Mouse (Mus musculus) MEL (cell line): ENCODE data around the gene Sgpp2. TPM values are rescaled to one million over a fixed set of nuclear protein-coding genes. Genes with fewer than 3 reads are reported as not detected.

ENCODE experiments used
- DNase-seq: peaks from one replicate; pipeline ENCODE4 v3.0.0; 2011; ENCODE audit warnings: low read depth, low spot score
- H3K27ac ChIP-seq: 2 replicates; pipeline ENCODE4 v1.5.1; 2012; ENCODE audit warnings: low read depth, mild to moderate bottlenecking, control low read depth, low read length, moderate library complexity; ENCODE audit not compliant: control insufficient read depth
- H3K27me3 ChIP-seq, 2 experiments: fragments of 150-350 bp in 1 of 2; sonication (generic) in 1 of 2; 2 replicates each; pipeline ENCODE4 v1.6.1; 2012; ENCODE audit warnings: low read length in 2 of 2, mild to moderate bottlenecking in 2 of 2, improper control_type of control experiment in 1 of 2, moderate library complexity in 1 of 2; ENCODE audit not compliant: insufficient read depth in 2 of 2, control insufficient read depth in 1 of 2
- H3K36me3 ChIP-seq, 2 experiments: 2 replicates each; pipeline ENCODE4 v1.6.1; 2012 to 2014; ENCODE audit warnings: low read length in 2 of 2, improper control_type of control experiment in 1 of 2, inconsistent platforms in 1 of 2, mild to moderate bottlenecking in 1 of 2; ENCODE audit not compliant: insufficient read depth in 2 of 2, control insufficient read depth in 1 of 2
- H3K4me1 ChIP-seq, 2 experiments: fragments of 150-350 bp in 1 of 2; sonication (generic) in 1 of 2; 2 replicates each; pipeline ENCODE4 v1.6.1; 2012; ENCODE audit warnings: low read length in 2 of 2, improper control_type of control experiment in 1 of 2, mild to moderate bottlenecking in 1 of 2; ENCODE audit not compliant: insufficient read depth in 2 of 2, control insufficient read depth in 1 of 2
- H3K4me3 ChIP-seq, 2 experiments: fragments of 150-350 bp in 1 of 2; sonication (generic) in 1 of 2; 2 replicates each; pipeline ENCODE4 v1.5.1; 2012; ENCODE audit warnings: low read depth in 2 of 2, low read length in 2 of 2, mild to moderate bottlenecking in 2 of 2, moderate library complexity in 2 of 2, control low read depth in 1 of 2, improper control_type of control experiment in 1 of 2; ENCODE audit not compliant: control insufficient read depth in 1 of 2, insufficient read depth in 1 of 2
- H3K79me2 ChIP-seq: 2 replicates; pipeline ENCODE4 v1.6.1; 2012; ENCODE audit warnings: mild to moderate bottlenecking, low read length, moderate library complexity; ENCODE audit not compliant: control insufficient read depth, poor library complexity, insufficient read depth
- H3K9ac ChIP-seq: 2 replicates; pipeline ENCODE4 v1.6.1; 2012; ENCODE audit warnings: low read depth, mild to moderate bottlenecking, control low read depth, low read length, moderate library complexity; ENCODE audit not compliant: control insufficient read depth, poor library complexity, severe bottlenecking
- H3K9me3 ChIP-seq: fragments of 150-350 bp; sonication (generic); replicated peaks from 2 replicates; pipeline ENCODE4 v1.6.1; 2012; ENCODE audit warnings: mild to moderate bottlenecking, low read length, improper control_type of control experiment, moderate library complexity; ENCODE audit not compliant: insufficient read depth
- BHLHE40 ChIP-seq: IDR thresholded peaks from 2 replicates; pipeline ENCODE4 v1.6.1; 2012; ENCODE audit warnings: low read depth, mild to moderate bottlenecking, inconsistent platforms, low read length, improper control_type of control experiment, borderline replicate concordance
- CHD1 ChIP-seq: IDR thresholded peaks from 2 replicates; pipeline ENCODE4 v1.6.1; 2012; ENCODE audit warnings: low read depth, mild to moderate bottlenecking, inconsistent platforms, low read length, improper control_type of control experiment
- CTCF ChIP-seq, 3 experiments: IDR thresholded peaks in 2 of 3; conservative IDR thresholded peaks in 1 of 3; 2 replicates each; pipeline ENCODE4 v1.5.1; 2011 to 2012; ENCODE audit warnings: low read length in 3 of 3, low read depth in 2 of 3, mild to moderate bottlenecking in 2 of 3, improper control_type of control experiment in 1 of 3, inconsistent platforms in 1 of 3, mixed read lengths in 1 of 3, moderate library complexity in 1 of 3; ENCODE audit not compliant: control insufficient read depth in 1 of 3, insufficient read depth in 1 of 3, poor library complexity in 1 of 3, severe bottlenecking in 1 of 3
- ELF1 ChIP-seq: IDR thresholded peaks from 2 replicates; pipeline ENCODE4 v1.6.1; 2014; ENCODE audit warnings: low read depth, mild to moderate bottlenecking, inconsistent platforms, low read length, improper control_type of control experiment, moderate library complexity
- GABPA ChIP-seq: IDR thresholded peaks from 2 replicates; pipeline ENCODE4 v1.6.1; 2012; ENCODE audit warnings: low read depth, mild to moderate bottlenecking, inconsistent platforms, low read length, improper control_type of control experiment, moderate library complexity
- HCFC1 ChIP-seq: IDR thresholded peaks from 2 replicates; pipeline ENCODE4 v1.6.1; 2012; ENCODE audit warnings: low read depth, mild to moderate bottlenecking, inconsistent platforms, low read length, improper control_type of control experiment, moderate library complexity
- JUND ChIP-seq: IDR thresholded peaks from 2 replicates; pipeline ENCODE4 v1.6.1; 2011; ENCODE audit warnings: low read depth, mild to moderate bottlenecking, improper control_type of control experiment, low read length
- KAT2A ChIP-seq: conservative IDR thresholded peaks from 2 replicates; pipeline ENCODE4 v1.6.1; 2012; ENCODE audit warnings: low read depth, low read length, improper control_type of control experiment, inconsistent platforms
- MAFK ChIP-seq: IDR thresholded peaks from 2 replicates; pipeline ENCODE4 v1.6.1; 2011; ENCODE audit warnings: low read depth, mild to moderate bottlenecking, low read length, improper control_type of control experiment, borderline replicate concordance
- MAX ChIP-seq: IDR thresholded peaks from 2 replicates; pipeline ENCODE4 v1.6.1; 2011; ENCODE audit warnings: low read length, improper control_type of control experiment
- MAZ ChIP-seq: IDR thresholded peaks from 2 replicates; pipeline ENCODE4 v1.6.1; 2012; ENCODE audit warnings: low read depth, mild to moderate bottlenecking, inconsistent platforms, low read length, improper control_type of control experiment
- MEF2A ChIP-seq: IDR thresholded peaks from 2 replicates; pipeline ENCODE4 v1.6.1; 2014; ENCODE audit warnings: low read depth, mild to moderate bottlenecking, inconsistent platforms, low read length, improper control_type of control experiment; ENCODE audit not compliant: poor library complexity, insufficient replicate concordance, severe bottlenecking; ENCODE audit errors: extremely low read depth
- MXI1 ChIP-seq: IDR thresholded peaks from 2 replicates; pipeline ENCODE4 v1.6.1; 2011; ENCODE audit warnings: mild to moderate bottlenecking, low read depth, low read length, improper control_type of control experiment
- MYC ChIP-seq: IDR thresholded peaks from 2 replicates; pipeline ENCODE4 v1.6.1; 2011; ENCODE audit warnings: low read depth, mild to moderate bottlenecking, low read length, improper control_type of control experiment, moderate library complexity
- NRF1 ChIP-seq: IDR thresholded peaks from 2 replicates; pipeline ENCODE4 v1.6.1; 2014; ENCODE audit warnings: low read depth, mild to moderate bottlenecking, inconsistent platforms, low read length, improper control_type of control experiment, moderate library complexity; ENCODE audit not compliant: poor library complexity, insufficient read depth, severe bottlenecking
- POLR2AphosphoS5 ChIP-seq: IDR thresholded peaks from 2 replicates; pipeline ENCODE4 v1.6.1; 2012; ENCODE audit warnings: low read depth, borderline replicate concordance, mild to moderate bottlenecking, inconsistent platforms, low read length, moderate library complexity, mixed read lengths
- RAD21 ChIP-seq: IDR thresholded peaks from 2 replicates; pipeline ENCODE4 v1.6.1; 2011; ENCODE audit warnings: mild to moderate bottlenecking, low read depth, low read length, improper control_type of control experiment
- RCOR1 ChIP-seq: IDR thresholded peaks from 2 replicates; pipeline ENCODE4 v1.6.1; 2012; ENCODE audit warnings: low read depth, mild to moderate bottlenecking, inconsistent platforms, low read length, improper control_type of control experiment
- SMC3 ChIP-seq: IDR thresholded peaks from 2 replicates; pipeline ENCODE4 v1.6.1; 2011; ENCODE audit warnings: low read depth, low read length, improper control_type of control experiment
- TAL1 ChIP-seq: IDR thresholded peaks from 2 replicates; pipeline ENCODE4 v1.6.1; 2012; ENCODE audit warnings: mild to moderate bottlenecking, inconsistent platforms, low read length, moderate library complexity, mixed read lengths
- TBP ChIP-seq: IDR thresholded peaks from 2 replicates; pipeline ENCODE4 v1.8.0; 2011; ENCODE audit warnings: low read depth, low read length, improper control_type of control experiment
- USF1 ChIP-seq: IDR thresholded peaks from 2 replicates; pipeline ENCODE4 v1.6.1; 2014; ENCODE audit warnings: low read depth, mild to moderate bottlenecking, inconsistent platforms, low read length, improper control_type of control experiment, moderate library complexity
- USF2 ChIP-seq, 2 experiments: IDR thresholded peaks; 2 replicates each; pipeline ENCODE4 v1.6.1; 2011 to 2012; ENCODE audit warnings: improper control_type of control experiment in 2 of 2, low read length in 2 of 2, borderline replicate concordance in 1 of 2, inconsistent platforms in 1 of 2, low read depth in 1 of 2, mild to moderate bottlenecking in 1 of 2; ENCODE audit not compliant: insufficient read depth in 1 of 2
- ZKSCAN1 ChIP-seq: IDR thresholded peaks from 2 replicates; pipeline ENCODE4 v1.6.1; 2012; ENCODE audit warnings: low read depth, mild to moderate bottlenecking, inconsistent platforms, low read length, improper control_type of control experiment, moderate library complexity
- ZMIZ1 ChIP-seq: IDR thresholded peaks from 2 replicates; pipeline ENCODE4 v1.6.1; 2012; ENCODE audit warnings: low read depth, mild to moderate bottlenecking, inconsistent platforms, low read length, improper control_type of control experiment, moderate library complexity
- ZNF384 ChIP-seq: IDR thresholded peaks from 2 replicates; pipeline ENCODE4 v1.6.1; 2012; ENCODE audit warnings: low read depth, mild to moderate bottlenecking, inconsistent platforms, low read length, improper control_type of control experiment
- polyA plus RNA-seq, 2 experiments: library from polyadenylated mRNA; stranded (reverse) in 1 of 2; unstranded in 1 of 2; fragments of >175 nt in 1 of 2; fragments of >200 nt in 1 of 2; gene quantifications; 2 replicates each; pipeline versions ENCODE4 v1.2.1 to v1.2.4; 2012; ENCODE audit warnings: low replicate concordance in 2 of 2, low read depth in 1 of 2; ENCODE audit not compliant: insufficient read length in 2 of 2, insufficient read depth in 1 of 2, missing spikeins in 1 of 2
- total RNA-seq: library from RNA; depleted of rRNA; stranded (reverse); fragments of 300-350 nt; gene quantifications from 2 replicates; pipeline ENCODE4 v1.2.3, GENCODE M21; 2012

Gene Sgpp2
- total and polyA plus RNA-seq, 3 experiments = 0.08 to 0.12 TPM; not detected in 1

- H3K4me3 ChIP-seq = no peak overlapping the region
Observed at GRCm38 (mm10) chr1:78338212-78338611, 28.1 kb downstream of the Sgpp2 start.

GRCm38 (mm10) chr1:78339941-78340340 lies 29.8 kb downstream of the Sgpp2 start:
- DNase-seq = no peak
- Histone ChIP-seq H3K9me3 (no peaks in the 10 kb centered on the region), H3K79me2 (no peaks in the 10 kb centered on the region), H3K9ac (no peak overlapping the region), H3K27me3 (no peaks in the 10 kb centered on the region; a peak in 1 of 4 replicates), H3K36me3 (no peaks in the 10 kb centered on the region), H3K27ac (no peak overlapping the region), H3K4me1 (no peaks in the 10 kb centered on the region), H3K4me3 (no peak overlapping the region)
- TF ChIP-seq JUND (no peak), MAZ (no peak), TBP (no peak), KAT2A (no peak), CTCF (IDR thresholded peaks at IDR 0.05 in 2 of 3, conservative IDR thresholded peaks at IDR 0.05 in 1 of 3; ENCODE audit: control insufficient read depth in 1 of 3, insufficient read depth in 1 of 3, low read depth in 2 of 3, low read length in 3 of 3, poor library complexity in 1 of 3, severe bottlenecking in 1 of 3) (no peak), ZNF384 (no peak), MEF2A (no peak), RCOR1 (no peak), TAL1 (no peak), NRF1 (no peak), USF2 (IDR thresholded peaks at IDR 0.05; ENCODE audit: borderline replicate concordance in 1 of 2, insufficient read depth in 1 of 2, low read depth in 1 of 2, low read length in 2 of 2) (no peak), USF1 (no peak), MAFK (no peak)

More at GRCm38 (mm10) chr1:78338212-78338611, 28.1 kb downstream of the Sgpp2 start:
- no peaks in the 10 kb centered on the region for H3K79me2 ChIP-seq
- H3K4me1 ChIP-seq = no peaks in the 10 kb centered on the region
- no peaks in the 10 kb centered on the region for H3K36me3 ChIP-seq
- H3K9me3 ChIP-seq = no peaks in the 10 kb centered on the region
- TF ChIP-seq ZKSCAN1 (no peak), HCFC1 (no peak), CHD1 (no peak), JUND (no peak), ZNF384 (no peak), RAD21 (no peak), ELF1 (no peak), MXI1 (no peak), SMC3 (no peak), MYC (no peak), POLR2AphosphoS5 (no peak), BHLHE40 (no peak), USF2 (IDR thresholded peaks at IDR 0.05; ENCODE audit: borderline replicate concordance in 1 of 2, insufficient read depth in 1 of 2, low read depth in 1 of 2, low read length in 2 of 2) (no peak), MAX (no peak), GABPA (no peak), USF1 (no peak), MAZ (no peak), TAL1 (no peak), ZMIZ1 (no peak)
- DNase-seq = no peak
- no peak overlapping the region for H3K9ac ChIP-seq
- H3K27ac ChIP-seq = no peak overlapping the region
- H3K27me3 ChIP-seq = no peaks in the 10 kb centered on the region; a peak in 1 of 4 replicates
